Mouse (Mus musculus) macrophage (primary cell): Measurements from ENCODE around the gene Gm45837. TPM values are rescaled to one million over a fixed set of nuclear protein-coding genes. Genes with fewer than 3 reads are reported as not detected.

Experiments used
- H3K27ac ChIP-seq: fragments of 350-480 bp; formaldehyde crosslinking; 2 replicates; pipeline ENCODE4 v1.9.0; 2021
- H3K36me3 ChIP-seq: fragments of 350-480 bp; formaldehyde crosslinking; 2 replicates; pipeline ENCODE4 v1.9.0; 2021; ENCODE audit errors: inconsistent target
- H3K4me3 ChIP-seq: fragments of 350-480 bp; formaldehyde crosslinking; 2 replicates; pipeline ENCODE4 v1.9.0; 2021; ENCODE audit errors: inconsistent target
- H3K79me2 ChIP-seq: fragments of 350-480 bp; formaldehyde crosslinking; 2 replicates; pipeline ENCODE4 v1.9.0; 2021; ENCODE audit errors: inconsistent target
- WGBS: methylation state at CpG from one replicate; pipeline ENCODE4 v1.1.7; 2026; ENCODE audit warnings: inconsistent platforms; ENCODE audit not compliant: missing documents; 5-methylcytosine and 5-hydroxymethylcytosine counted together
- polyA plus RNA-seq: library from polyadenylated mRNA; stranded (reverse); fragments of 250-400 nt; gene quantifications from 3 replicates; pipeline ENCODE4 v1.2.4, GENCODE M21; 2018; ENCODE audit warnings: inconsistent platforms

The Gm45837 gene
- polyA plus RNA-seq, 1 experiment from 2014 or later, result not detected

DNA sequence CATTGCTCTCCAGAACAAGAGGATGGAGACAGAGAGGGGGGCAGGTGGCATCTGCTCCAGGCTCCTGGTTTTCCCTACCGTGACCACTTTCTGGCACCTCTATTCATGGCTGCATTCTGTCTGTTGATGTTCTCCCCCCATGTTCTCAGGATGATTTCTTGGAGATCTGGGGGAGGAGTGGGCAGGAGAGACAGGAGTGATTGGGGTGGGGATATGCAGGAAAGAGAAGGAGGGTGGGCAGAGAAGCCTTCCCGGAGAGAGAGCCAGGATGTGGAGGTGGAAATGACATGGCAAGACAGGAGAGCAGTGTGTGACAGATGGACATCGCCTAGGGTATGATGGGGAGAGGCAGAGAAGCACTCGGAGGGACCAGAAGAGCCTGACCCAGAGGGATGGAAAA, 65.8 kb downstream of the Gm45837 start:
- no peaks in the 10 kb centered on the region for H3K36me3 ChIP-seq
- H3K79me2 ChIP-seq, result no peaks in the 10 kb centered on the region
- H3K4me3 ChIP-seq, result no peak overlapping the region
- WGBS, result 81% methylated on average over 4 of the region's 4 CpGs
- no peak overlapping the region for H3K27ac ChIP-seq

DNA sequence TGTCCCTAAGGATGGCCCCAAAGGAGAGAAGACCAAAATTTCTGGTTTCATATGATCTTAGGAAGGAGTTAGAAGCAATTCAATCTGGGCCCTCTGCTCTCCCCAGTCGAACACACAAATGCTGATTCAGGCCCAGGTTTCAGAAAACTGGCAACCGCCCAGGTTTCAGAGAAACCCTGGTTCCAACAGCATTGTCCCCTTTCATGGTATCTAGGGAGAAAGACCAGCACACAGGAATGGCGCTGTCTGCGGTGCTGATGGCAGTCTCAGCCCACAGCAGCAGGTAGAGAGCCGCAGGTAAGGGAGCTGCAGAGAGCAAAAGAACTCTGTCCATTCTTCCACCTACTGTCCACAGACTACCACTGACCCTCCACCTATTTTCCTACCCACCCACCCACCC, 66.5 kb downstream of the Gm45837 start:
- Histone ChIP-seq H3K36me3 (no peaks in the 10 kb centered on the region), H3K27ac (no peak overlapping the region), H3K79me2 (no peaks in the 10 kb centered on the region), H3K4me3 (no peak overlapping the region)
- 87% methylated on average over 5 of the region's 5 CpGs for WGBS

DNA sequence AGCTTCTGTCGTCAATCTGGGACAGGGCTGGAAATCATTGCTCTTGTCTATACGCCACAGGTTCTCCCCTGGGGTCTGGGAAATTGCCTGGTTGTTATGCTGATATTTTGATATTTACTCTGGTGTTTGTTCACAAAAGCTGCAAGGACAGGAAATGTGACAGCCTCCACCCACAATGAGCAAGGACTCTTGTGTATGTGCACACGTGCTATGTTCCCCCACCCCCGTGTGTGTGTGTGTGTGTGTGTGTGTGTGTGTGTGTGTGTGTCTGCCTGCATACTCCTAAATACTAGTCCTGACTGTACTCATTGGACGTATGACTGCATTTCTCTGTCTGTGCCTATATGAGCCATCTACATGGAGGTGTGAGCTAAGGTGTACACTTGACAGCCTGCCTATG, 67.4 kb downstream of the Gm45837 start:
- Histone ChIP-seq H3K36me3 (no peaks in the 10 kb centered on the region), H3K4me3 (no peak overlapping the region), H3K27ac (no peak overlapping the region), H3K79me2 (no peaks in the 10 kb centered on the region)
- 61% methylated on average over 5 of the region's 5 CpGs for WGBS

DNA sequence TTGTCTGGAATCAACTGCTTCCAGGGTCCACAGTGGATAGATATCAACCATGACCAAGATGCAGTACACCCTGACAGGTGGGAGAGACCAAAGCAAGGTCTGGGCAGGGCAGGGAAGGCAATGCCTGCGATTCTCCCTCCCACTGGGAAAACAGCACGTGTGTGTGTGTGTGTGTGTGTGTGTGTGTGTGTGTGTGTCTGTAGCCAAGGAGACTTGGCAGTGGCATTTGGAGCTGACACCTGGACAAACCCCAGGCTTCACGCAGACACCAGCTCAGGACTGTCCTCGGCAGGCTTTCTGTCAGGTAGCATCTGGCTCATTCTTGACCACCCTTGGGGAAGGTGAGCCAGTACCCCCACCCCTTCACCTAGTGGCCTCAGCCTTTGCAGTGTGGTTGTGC, 69.2 kb downstream of the Gm45837 start:
- H3K27ac ChIP-seq, result no peak overlapping the region
- 85% methylated on average over 4 of the region's 4 CpGs for WGBS
- H3K36me3 ChIP-seq, result no peaks in the 10 kb centered on the region
- no peak overlapping the region for H3K4me3 ChIP-seq
- H3K79me2 ChIP-seq, result no peaks in the 10 kb centered on the region

DNA sequence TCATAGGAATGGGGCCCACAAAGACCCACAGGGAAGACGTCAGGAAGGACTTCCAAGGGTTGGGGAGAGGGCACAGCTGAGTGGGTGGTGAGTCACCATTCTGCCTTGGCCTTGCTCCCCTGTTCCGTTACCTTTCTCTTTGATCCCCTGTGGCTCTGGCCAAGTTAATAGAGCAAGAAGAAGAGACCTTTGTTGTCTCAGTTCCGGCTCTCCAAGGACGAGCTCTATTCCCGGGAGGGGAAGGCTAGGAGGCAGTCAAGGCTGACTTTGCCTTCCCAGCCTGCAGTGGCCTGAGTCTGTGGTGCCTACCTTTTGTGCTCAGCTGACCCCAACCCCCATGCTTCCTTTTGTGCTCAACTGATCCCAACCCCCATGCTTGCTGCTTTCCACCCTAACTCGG, 70.0 kb downstream of the Gm45837 start:
- Histone ChIP-seq H3K27ac (no peak overlapping the region), H3K36me3 (no peaks in the 10 kb centered on the region), H3K79me2 (no peaks in the 10 kb centered on the region), H3K4me3 (no peak overlapping the region)
- 90% methylated on average over 6 of the region's 6 CpGs for WGBS

DNA sequence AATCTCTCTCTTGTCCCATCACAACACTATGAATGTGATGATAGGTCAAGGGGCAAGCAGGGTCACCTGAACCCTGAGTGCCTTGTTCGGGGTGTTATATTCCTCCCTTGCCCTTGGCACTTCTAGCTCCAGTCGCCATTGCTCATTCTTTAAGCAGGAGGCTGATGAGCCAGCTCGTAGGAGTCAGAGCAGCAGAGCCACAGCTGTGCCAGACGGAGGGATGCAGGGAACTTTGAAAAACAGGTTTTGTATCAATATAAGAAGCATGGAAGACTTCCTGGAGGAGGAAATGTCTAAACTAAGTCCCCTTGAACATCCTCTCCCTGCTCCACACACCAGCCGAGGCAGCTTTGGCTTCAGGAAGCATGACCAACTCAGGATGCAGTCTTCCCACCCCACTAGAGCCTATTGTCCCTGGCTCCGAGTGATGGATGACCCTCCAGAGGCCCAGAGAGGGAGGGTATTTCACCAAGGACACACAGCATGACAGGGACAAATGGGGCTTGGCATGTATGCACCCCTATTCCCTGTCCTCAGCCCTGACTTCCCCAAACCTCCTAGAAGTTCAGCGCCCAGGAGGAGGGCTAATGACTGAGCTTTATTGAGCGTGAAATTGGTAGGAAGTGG, 71.3 kb downstream of the Gm45837 start:
- WGBS, result 87% methylated on average over 8 of the region's 8 CpGs
- Histone ChIP-seq H3K36me3 (no peaks in the 10 kb centered on the region), H3K4me3 (no peak overlapping the region), H3K27ac (no peak overlapping the region), H3K79me2 (no peaks in the 10 kb centered on the region)

DNA sequence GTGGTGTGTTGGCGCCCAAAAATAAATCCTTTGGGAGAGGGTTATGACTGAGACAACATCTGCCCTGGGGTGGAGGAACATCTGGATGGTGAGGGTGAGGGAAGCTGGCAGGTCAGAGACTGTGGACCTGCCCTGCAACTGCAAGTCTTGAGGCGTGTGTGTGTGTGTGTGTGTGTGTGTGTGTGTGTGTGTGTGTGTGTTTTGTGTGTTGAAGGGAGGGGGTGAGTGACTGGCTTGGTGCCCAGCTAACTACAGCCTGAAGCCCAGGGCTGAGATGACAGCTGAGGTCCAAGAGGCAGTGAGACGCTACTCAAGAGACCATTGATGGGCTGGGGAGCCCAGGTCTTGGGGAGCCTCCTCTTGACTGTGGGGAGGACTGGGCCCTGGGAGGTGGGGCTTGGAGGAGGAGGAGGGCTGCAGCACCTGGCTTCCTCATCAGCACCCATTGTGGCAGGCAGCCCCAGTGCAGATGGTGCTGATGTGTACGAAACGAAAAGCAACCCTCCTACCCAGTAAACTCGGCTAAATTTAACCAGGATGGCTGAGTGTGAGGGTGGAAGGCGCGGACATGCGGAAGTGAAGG, 71.9 kb downstream of the Gm45837 start:
- Histone ChIP-seq H3K4me3 (no peak overlapping the region), H3K36me3 (no peaks in the 10 kb centered on the region), H3K79me2 (no peaks in the 10 kb centered on the region), H3K27ac (no peak overlapping the region)
- WGBS, result 82% methylated on average over 9 of the region's 9 CpGs

DNA sequence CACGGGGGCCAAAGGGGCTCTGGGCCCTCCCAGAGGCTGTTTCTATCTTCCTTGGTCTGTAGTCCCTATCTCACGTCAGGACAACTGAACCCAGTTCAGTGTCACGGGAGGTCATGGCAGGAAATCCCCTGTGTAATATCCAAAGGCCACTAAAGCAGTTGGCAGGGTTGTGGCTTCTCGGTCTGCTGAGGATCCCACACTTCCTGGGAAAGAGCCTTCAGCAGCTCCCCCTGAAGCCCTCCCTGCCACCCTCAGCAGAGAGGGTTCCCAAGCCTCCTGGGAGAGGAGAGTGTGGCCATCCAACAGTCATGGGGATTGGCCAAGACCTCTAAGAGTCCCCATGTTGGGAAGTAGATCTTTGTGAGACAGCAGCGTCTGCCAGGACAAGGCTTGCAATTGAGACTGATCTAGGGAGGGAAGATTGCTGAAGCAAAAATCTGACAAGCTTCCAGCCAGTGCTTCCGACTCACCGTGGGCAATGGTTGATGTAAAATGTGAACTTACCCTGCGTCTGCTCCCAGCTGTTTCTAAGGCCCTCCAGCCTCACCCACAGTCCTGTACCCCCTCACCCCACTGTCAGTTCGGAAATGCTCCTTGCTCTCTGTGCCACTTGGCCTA, 72.9 kb downstream of the Gm45837 start:
- Histone ChIP-seq H3K27ac (no peak overlapping the region), H3K4me3 (no peak overlapping the region), H3K36me3 (no peaks in the 10 kb centered on the region), H3K79me2 (no peaks in the 10 kb centered on the region)
- WGBS, result 80% methylated on average over 7 of the region's 9 CpGs

DNA sequence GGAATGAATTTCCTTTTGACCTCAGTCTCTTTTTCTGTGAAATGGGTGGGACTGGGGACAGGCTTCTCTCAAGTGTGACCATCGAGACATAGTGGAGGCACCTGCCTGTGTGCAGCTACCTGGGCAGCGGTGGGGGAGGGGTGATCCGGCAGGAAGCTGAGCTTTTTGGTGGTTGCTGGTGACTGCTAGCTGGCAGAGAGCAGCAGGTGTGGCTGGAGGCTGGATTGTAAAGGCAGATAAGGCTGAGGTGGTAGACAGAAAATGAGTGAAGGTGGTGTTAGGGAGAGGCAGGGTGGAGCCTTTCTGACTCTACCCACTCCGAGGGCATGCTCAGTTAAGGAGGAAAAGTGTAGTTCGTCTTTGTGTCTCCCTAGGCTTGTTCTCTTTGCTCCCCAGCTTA, 76.4 kb downstream of the Gm45837 start:
- no peak overlapping the region for H3K27ac ChIP-seq
- WGBS, result 94% methylated on average over 5 of the region's 5 CpGs
- no peaks in the 10 kb centered on the region for H3K79me2 ChIP-seq
- H3K4me3 ChIP-seq, result no peak overlapping the region
- H3K36me3 ChIP-seq, result no peaks in the 10 kb centered on the region

DNA sequence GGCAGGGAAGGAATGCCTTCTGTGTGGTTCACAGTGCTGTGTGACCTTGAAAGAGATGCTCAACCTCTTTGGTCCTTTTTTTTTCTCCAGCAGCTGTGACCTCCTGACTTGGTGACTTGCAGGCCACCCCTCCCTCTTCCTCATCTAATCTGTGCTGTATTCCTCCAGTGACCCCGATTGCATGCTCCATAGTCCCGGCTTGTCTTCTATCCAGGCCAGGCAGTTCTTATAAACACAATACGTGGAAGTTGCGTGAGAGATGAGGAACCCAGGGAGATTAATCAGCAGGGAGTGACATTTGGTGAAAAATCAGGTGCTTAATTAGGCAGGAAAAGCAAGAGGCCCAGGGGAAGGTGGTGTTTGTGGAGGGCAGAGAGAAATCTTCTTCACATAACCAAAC, 80.3 kb downstream of the Gm45837 start:
- Histone ChIP-seq H3K4me3 (no peak overlapping the region), H3K27ac (no peak overlapping the region), H3K79me2 (no peaks in the 10 kb centered on the region), H3K36me3 (no peaks in the 10 kb centered on the region)
- WGBS, result 77% methylated on average over 4 of the region's 4 CpGs

DNA sequence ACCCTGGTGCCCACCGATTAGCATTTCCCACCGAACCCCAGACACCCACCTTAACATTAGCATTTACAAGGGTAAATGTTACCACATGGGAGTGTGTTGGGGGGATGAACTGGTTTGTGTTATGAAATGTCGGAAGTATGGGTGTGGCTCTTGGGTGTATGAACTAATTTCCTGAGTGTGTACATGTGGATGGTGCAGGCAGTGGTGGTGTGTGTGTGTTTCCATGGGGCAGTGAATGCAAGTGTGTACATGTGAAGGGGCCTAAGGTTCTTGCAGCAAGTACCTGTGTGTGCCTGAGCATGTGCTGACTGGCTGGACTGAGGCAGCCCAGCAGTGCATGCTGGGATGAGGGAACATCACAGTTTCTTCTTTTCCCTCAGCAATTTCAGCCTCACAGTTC, 87.7 kb downstream of the Gm45837 start:
- no peaks in the 10 kb centered on the region for H3K79me2 ChIP-seq
- 56% methylated on average over 3 of the region's 3 CpGs for WGBS
- no peak overlapping the region for H3K27ac ChIP-seq
- H3K4me3 ChIP-seq, result no peak overlapping the region
- H3K36me3 ChIP-seq, result no peaks in the 10 kb centered on the region

DNA sequence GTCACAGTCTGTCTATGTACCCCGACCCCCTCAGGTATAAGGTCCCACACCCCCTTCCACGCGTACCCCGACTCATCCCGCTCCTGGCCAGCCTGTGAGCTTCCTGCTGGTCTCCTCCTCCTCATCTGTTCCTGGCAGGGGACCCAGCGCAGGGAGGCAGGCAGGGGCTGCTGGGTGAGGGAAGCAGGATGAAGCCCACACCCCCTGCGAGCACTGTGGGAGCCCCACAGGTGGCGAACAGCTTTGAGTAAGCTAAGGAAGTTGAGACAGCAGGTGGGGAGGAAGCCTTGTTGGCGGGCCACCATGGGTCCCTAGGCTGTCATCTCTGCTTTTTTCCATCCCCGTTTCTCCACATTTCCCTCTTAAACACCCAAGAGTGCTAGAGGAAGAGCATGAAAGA, 88.6 kb downstream of the Gm45837 start:
- WGBS, result 84% methylated on average over 10 of the region's 10 CpGs
- no peak overlapping the region for H3K4me3 ChIP-seq
- H3K79me2 ChIP-seq, result no peaks in the 10 kb centered on the region
- no peak overlapping the region for H3K27ac ChIP-seq
- no peaks in the 10 kb centered on the region for H3K36me3 ChIP-seq

DNA sequence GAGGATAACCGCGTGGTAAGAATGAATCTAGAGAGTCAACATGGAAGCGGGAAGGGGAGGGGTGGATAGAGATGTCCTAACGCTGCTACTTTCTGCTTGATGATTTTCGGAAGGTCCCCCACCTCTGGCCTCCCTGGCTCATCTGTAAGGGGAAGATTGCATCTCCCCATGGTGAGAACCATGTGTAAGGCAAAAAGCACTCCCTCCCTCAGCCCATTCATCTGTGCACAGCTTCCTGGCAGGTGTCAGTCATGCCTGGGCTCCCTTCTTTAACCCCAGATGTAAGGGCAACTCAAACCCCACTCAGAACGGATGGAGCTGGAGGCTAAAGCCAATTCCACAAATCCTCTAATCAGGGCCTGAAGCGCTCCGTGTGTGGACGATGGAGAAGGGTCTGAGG, 89.0 kb downstream of the Gm45837 start:
- Histone ChIP-seq H3K4me3 (no peak overlapping the region), H3K27ac (no peak overlapping the region), H3K36me3 (no peaks in the 10 kb centered on the region), H3K79me2 (no peaks in the 10 kb centered on the region)
- WGBS, result 77% methylated on average over 9 of the region's 9 CpGs

DNA sequence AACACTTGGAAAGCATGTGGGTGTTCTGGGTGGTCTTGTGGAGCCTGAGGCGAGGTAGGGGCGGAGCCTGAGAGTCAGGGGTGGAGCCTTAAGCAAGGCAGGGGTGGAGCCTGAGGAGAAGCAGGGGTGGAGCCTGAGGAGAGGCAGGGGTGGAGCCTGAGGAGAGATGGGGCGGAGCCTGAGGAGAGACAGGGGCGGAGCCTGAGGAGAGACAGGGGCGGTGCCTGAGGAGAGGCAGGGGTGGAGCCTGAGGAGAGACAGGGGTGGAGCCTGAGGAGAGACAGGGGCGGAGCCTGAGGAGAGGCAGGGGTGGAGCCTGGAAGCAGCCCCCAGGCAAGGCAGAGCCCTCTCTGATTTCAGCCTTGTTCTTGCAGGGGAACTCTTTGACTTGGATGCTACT, 90.5 kb downstream of the Gm45837 start:
- 90% methylated on average over 6 of the region's 6 CpGs for WGBS
- no peak overlapping the region for H3K27ac ChIP-seq
- no peak overlapping the region for H3K4me3 ChIP-seq
- H3K79me2 ChIP-seq, result no peaks in the 10 kb centered on the region
- no peaks in the 10 kb centered on the region for H3K36me3 ChIP-seq

DNA sequence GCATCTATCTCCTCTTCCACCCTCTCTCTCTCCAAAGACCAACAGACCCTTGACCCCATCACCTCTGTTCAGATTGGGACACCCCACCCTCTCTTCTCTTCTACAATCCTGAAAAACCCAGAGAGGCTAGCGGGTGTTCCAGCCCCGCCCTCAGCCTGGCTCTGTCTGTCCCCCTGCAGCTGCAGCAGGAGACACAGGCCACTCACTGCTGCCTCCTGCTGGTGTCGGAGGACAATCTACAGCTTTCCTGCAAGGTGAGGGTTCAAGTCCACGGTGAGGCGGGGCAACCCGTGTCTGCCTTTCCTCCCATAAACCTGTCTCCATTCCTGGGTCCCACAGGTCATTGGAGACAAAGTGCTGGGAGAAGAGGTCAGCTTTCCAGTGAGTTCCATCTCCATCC, 91.0 kb downstream of the Gm45837 start:
- Histone ChIP-seq H3K27ac (no peak overlapping the region), H3K36me3 (no peaks in the 10 kb centered on the region), H3K79me2 (no peaks in the 10 kb centered on the region), H3K4me3 (no peak overlapping the region)
- WGBS, result 97% methylated on average over 6 of the region's 6 CpGs

DNA sequence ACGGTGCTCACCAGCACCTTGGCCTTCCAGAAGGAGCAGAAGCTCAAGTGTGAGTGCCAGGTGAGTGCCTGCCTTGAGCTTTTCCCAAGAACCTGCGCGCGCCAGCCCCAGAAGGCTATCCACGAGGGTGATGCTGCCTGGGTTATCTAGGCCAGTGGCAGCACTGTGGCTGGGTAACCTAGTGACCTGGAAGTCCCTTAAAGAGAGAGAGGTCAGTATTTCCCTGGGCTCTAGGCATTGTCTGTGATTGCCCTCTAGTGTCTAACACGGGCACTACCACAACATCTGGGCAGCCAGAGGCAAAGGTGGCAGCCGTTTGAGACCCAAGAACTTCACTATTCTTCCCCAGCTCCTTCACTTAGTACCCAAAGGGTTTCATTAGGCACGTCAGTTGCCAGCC, 92.7 kb downstream of the Gm45837 start:
- H3K36me3 ChIP-seq, result no peaks in the 10 kb centered on the region
- no peak overlapping the region for H3K4me3 ChIP-seq
- no peak overlapping the region for H3K27ac ChIP-seq
- 36% methylated on average over 8 of the region's 8 CpGs for WGBS
- H3K79me2 ChIP-seq, result no peaks in the 10 kb centered on the region
